Comparison of ENCODE assay signal across 12 mouse cellular contexts in genomic region chr5:137609292-137609691, GRCm38 (mm10). TPM values are rescaled to one million over a fixed set of nuclear protein-coding genes. Genes with fewer than 3 reads are reported as not detected.
DNase-seq lines count a peak whose midpoint lies in the region; ATAC-seq and TF ChIP-seq lines count a peak whose summit lies in the region.
"Had no signal": no experiment of that assay in that cellular context is flagged by ENCODE, and none has a peak within 500 bp of the region (broad histone marks: within the 10 kb centered on the region; RNA-seq: fewer than 3 reads in every experiment).

No protein-coding gene starts in this region.

- peaks cover 52% of the 10 kb centered on the region for H3K4me1 ChIP-seq in intestine, embryonic 14.5 days (replicated peaks; ENCODE audit: control insufficient read depth, insufficient read depth, low read length)
- peaks cover 10% of the 10 kb centered on the region; the same call in 1 of the 2 replicates for H3K4me1 ChIP-seq in intestine, postnatal 0 days (replicated peaks; ENCODE audit: control insufficient read depth, insufficient read depth, low read length)
- peaks cover 26% of the 10 kb centered on the region for H3K4me1 ChIP-seq in testis, adult 2 months (ENCODE audit: control insufficient read depth, insufficient read depth, low read length)
- peaks cover 43% of the 10 kb centered on the region for H3K4me1 ChIP-seq in intestine, embryonic 16.5 days (ENCODE audit: control insufficient read depth, insufficient read depth, low read length)
- H3K4me1 ChIP-seq in stomach, embryonic 16.5 days (ENCODE audit: control insufficient read depth, insufficient read depth, low read length): peaks cover 50% of the 10 kb centered on the region

- H3K9ac ChIP-seq in intestine, embryonic 14.5 days (ENCODE audit: low read length): no peak overlapping the region
- H3K9ac ChIP-seq in intestine, postnatal 0 days (ENCODE audit: low read depth, low read length): no peak overlapping the region
- H3K9ac ChIP-seq in intestine, embryonic 16.5 days (ENCODE audit: low read depth, low read length): 0 out of 2 replicates have a peak overlapping the region, but pooled peaks have one; percentile 39
- H3K9ac ChIP-seq in stomach, embryonic 16.5 days (ENCODE audit: low read length): no peak overlapping the region
- H3K9ac ChIP-seq: forebrain, postnatal 0 days; hindbrain, embryonic 14.5 days had no signal

- H3K27me3 ChIP-seq in intestine, embryonic 14.5 days (replicated peaks; ENCODE audit: control insufficient read depth, insufficient read depth, low read length): no peaks in the 10 kb centered on the region
- no peaks in the 10 kb centered on the region for H3K27me3 ChIP-seq in intestine, postnatal 0 days (replicated peaks; ENCODE audit: control insufficient read depth, insufficient read depth, low read length)
- H3K27me3 ChIP-seq in testis, adult 2 months (ENCODE audit: control insufficient read depth, insufficient read depth, low read length): no peaks in the 10 kb centered on the region
- no peaks in the 10 kb centered on the region for H3K27me3 ChIP-seq in intestine, embryonic 16.5 days (replicated peaks; ENCODE audit: control insufficient read depth, insufficient read depth, low read length)
- H3K27me3 ChIP-seq in stomach, embryonic 16.5 days (ENCODE audit: control insufficient read depth, insufficient read depth, low read length): no peaks in the 10 kb centered on the region

- DNase-seq in intestine, embryonic 14.5 days (ENCODE audit: low spot score): no peak
- DNase-seq in testis, postnatal 10 days (ENCODE audit: low spot score): no peak
- no peak for DNase-seq in right cerebral cortex, postnatal 14 days
- DNase-seq in spleen, postnatal 4 days (ENCODE audit: low spot score in 2 of 2): no peak
- DNase-seq: cerebellum, adult 2 months; forebrain, postnatal 0 days had no signal

- no peak overlapping the region for H3K4me3 ChIP-seq in intestine, embryonic 14.5 days (ENCODE audit: low read depth, low read length)
- H3K4me3 ChIP-seq in intestine, postnatal 0 days (ENCODE audit: low read depth, low read length): no peak overlapping the region
- peak overlapping the region; percentile 30 for H3K4me3 ChIP-seq in testis, adult 2 months (ENCODE audit: control insufficient read depth, low read depth, low read length)
- H3K4me3 ChIP-seq in intestine, embryonic 16.5 days (ENCODE audit: low read length): no peak overlapping the region
- H3K4me3 ChIP-seq in stomach, embryonic 16.5 days (replicated peaks; ENCODE audit: low read length): no peak overlapping the region

- peak overlapping the region; percentile 56; the same call in 1 of the 2 replicates for H3K4me2 ChIP-seq in intestine, embryonic 14.5 days (ENCODE audit: low read length)
- H3K4me2 ChIP-seq in intestine, postnatal 0 days (replicated peaks; ENCODE audit: low read depth): no peak overlapping the region
- no peak overlapping the region for H3K4me2 ChIP-seq in intestine, embryonic 16.5 days (ENCODE audit: low read depth, low read length)
- H3K4me2 ChIP-seq in stomach, embryonic 16.5 days (ENCODE audit: low read depth, low read length): peak overlapping the region; percentile 54; the same call in 1 of the 2 replicates
- H3K4me2 ChIP-seq: midbrain, embryonic 11.5 days had no signal

- no peak for TF ChIP-seq POLR2A in testis, adult 2 months (IDR thresholded peaks at IDR 0.05; ENCODE audit: control insufficient read depth, low read depth, low read length)

- no peak for ATAC-seq in intestine, embryonic 14.5 days (replicated peaks; ENCODE audit: low FRiP score, low TSS enrichment, low read depth)
- ATAC-seq in intestine, postnatal 0 days: no peak
- no peak for ATAC-seq in intestine, embryonic 16.5 days
- no peak for ATAC-seq in stomach, embryonic 16.5 days (ENCODE audit: insufficient read depth, low FRiP score)
- ATAC-seq: forebrain, postnatal 0 days had no signal

- H3K27ac ChIP-seq in intestine, embryonic 14.5 days (ENCODE audit: low read depth): no peak overlapping the region
- no peak overlapping the region for H3K27ac ChIP-seq in intestine, postnatal 0 days (ENCODE audit: low read depth, low read length)
- no peak overlapping the region for H3K27ac ChIP-seq in testis, adult 2 months (ENCODE audit: control insufficient read depth, insufficient read depth, low read depth, low read length)
- no peak overlapping the region for H3K27ac ChIP-seq in intestine, embryonic 16.5 days (ENCODE audit: low read length)
- H3K27ac ChIP-seq in stomach, embryonic 16.5 days (ENCODE audit: low read length): no peak overlapping the region; the same call in 1 of the 2 replicates
- H3K27ac ChIP-seq: hindbrain, embryonic 14.5 days had no signal

- H3K36me3 ChIP-seq in intestine, embryonic 14.5 days (ENCODE audit: control insufficient read depth, insufficient read depth, low read length): peaks cover 17% of the 10 kb centered on the region
- peaks cover 22% of the 10 kb centered on the region for H3K36me3 ChIP-seq in intestine, postnatal 0 days (ENCODE audit: control insufficient read depth, insufficient read depth)
- H3K36me3 ChIP-seq in testis, adult 2 months (ENCODE audit: control insufficient read depth, insufficient read depth, low read length): no peaks in the 10 kb centered on the region
- no peaks in the 10 kb centered on the region for H3K36me3 ChIP-seq in intestine, embryonic 16.5 days (ENCODE audit: control insufficient read depth, insufficient read depth, low read length)
- no peaks in the 10 kb centered on the region for H3K36me3 ChIP-seq in stomach, embryonic 16.5 days (ENCODE audit: control insufficient read depth, insufficient read depth, low read length)

- H3K9me3 ChIP-seq in intestine, embryonic 14.5 days (ENCODE audit: control insufficient read depth, low read length): no peaks in the 10 kb centered on the region
- no peaks in the 10 kb centered on the region for H3K9me3 ChIP-seq in intestine, postnatal 0 days (ENCODE audit: control insufficient read depth)
- H3K9me3 ChIP-seq in intestine, embryonic 16.5 days (ENCODE audit: control insufficient read depth, low read length): no peaks in the 10 kb centered on the region
- no peaks in the 10 kb centered on the region for H3K9me3 ChIP-seq in stomach, embryonic 16.5 days (replicated peaks; ENCODE audit: control insufficient read depth, low read length)

- 61% methylated on average over 3 of the region's 3 CpGs for WGBS in intestine, embryonic 14.5 days
- 60% methylated on average over 3 of the region's 3 CpGs for WGBS in intestine, postnatal 0 days
- 63% methylated on average over 3 of the region's 3 CpGs for WGBS in intestine, embryonic 16.5 days
- 65% methylated on average over 3 of the region's 3 CpGs for WGBS in stomach, embryonic 16.5 days

- TF ChIP-seq CTCF in intestine, postnatal 0 days (IDR thresholded peaks at IDR 0.05; ENCODE audit: low read depth): no peak
- TF ChIP-seq CTCF in testis, adult 2 months (IDR thresholded peaks at IDR 0.05; ENCODE audit: control insufficient read depth, insufficient read depth, insufficient replicate concordance, low read depth, low read length): no peak

RNA-seq across cellular contexts. Expression of gene Pcolce, which starts 4.3 kb away (rescaled TPM):
- 112 and 126 TPM in 2 replicates for polyA plus RNA-seq in intestine, embryonic 14.5 days (2014; fragmentation: Nextera tagmentation; extraction: Ambion mirVana)
- polyA plus RNA-seq in intestine, postnatal 0 days (2015; fragmentation: Nextera tagmentation; extraction: Ambion mirVana): 44.2 and 44.6 TPM in 2 replicates
- polyA plus RNA-seq in testis, adult 2 months (2012; rRNA removed): 98.5 and 102 TPM in 2 replicates
- polyA plus RNA-seq in intestine, embryonic 16.5 days (2015; fragmentation: Nextera tagmentation; extraction: Ambion mirVana): 115 and 127 TPM in 2 replicates
- polyA plus RNA-seq in stomach, embryonic 16.5 days (2015; fragmentation: Nextera tagmentation; extraction: Ambion mirVana): 150 and 153 TPM in 2 replicates

RNA-seq across cellular contexts. Expression of gene Mospd3, which starts 8.4 kb away (rescaled TPM):
- 29.0 and 29.4 TPM in 2 replicates for polyA plus RNA-seq in intestine, embryonic 14.5 days (2014; fragmentation: Nextera tagmentation; extraction: Ambion mirVana)
- 35.3 and 38.0 TPM in 2 replicates for polyA plus RNA-seq in intestine, postnatal 0 days (2015; fragmentation: Nextera tagmentation; extraction: Ambion mirVana)
- polyA plus RNA-seq in testis, adult 2 months (2012; rRNA removed): 43.0 and 45.2 TPM in 2 replicates
- 25.2 and 28.1 TPM in 2 replicates for polyA plus RNA-seq in intestine, embryonic 16.5 days (2015; fragmentation: Nextera tagmentation; extraction: Ambion mirVana)
- 23.8 and 24.3 TPM in 2 replicates for polyA plus RNA-seq in stomach, embryonic 16.5 days (2015; fragmentation: Nextera tagmentation; extraction: Ambion mirVana)

RNA-seq across cellular contexts. Expression of gene Fbxo24, which starts 19.5 kb away (rescaled TPM):
- 0.11 and 0.28 TPM in 2 replicates for polyA plus RNA-seq in intestine, embryonic 14.5 days (2014; fragmentation: Nextera tagmentation; extraction: Ambion mirVana)
- polyA plus RNA-seq in intestine, postnatal 0 days (2015; fragmentation: Nextera tagmentation; extraction: Ambion mirVana): 0.16 and 0.25 TPM in 2 replicates
- polyA plus RNA-seq in testis, adult 2 months (2012; rRNA removed): 175 and 181 TPM in 2 replicates
- 0.26 and 0.37 TPM in 2 replicates for polyA plus RNA-seq in intestine, embryonic 16.5 days (2015; fragmentation: Nextera tagmentation; extraction: Ambion mirVana)
- polyA plus RNA-seq in stomach, embryonic 16.5 days (2015; fragmentation: Nextera tagmentation; extraction: Ambion mirVana): 0.09 and 0.27 TPM in 2 replicates

RNA-seq across cellular contexts. Expression of gene Lrch4, which starts 19.6 kb away (rescaled TPM):
- polyA plus RNA-seq in intestine, embryonic 14.5 days (2014; fragmentation: Nextera tagmentation; extraction: Ambion mirVana): 31.2 and 35.3 TPM in 2 replicates
- 31.5 and 31.6 TPM in 2 replicates for polyA plus RNA-seq in intestine, postnatal 0 days (2015; fragmentation: Nextera tagmentation; extraction: Ambion mirVana)
- polyA plus RNA-seq in testis, adult 2 months (2012; rRNA removed): 131 and 139 TPM in 2 replicates
- 34.5 and 37.8 TPM in 2 replicates for polyA plus RNA-seq in intestine, embryonic 16.5 days (2015; fragmentation: Nextera tagmentation; extraction: Ambion mirVana)
- polyA plus RNA-seq in stomach, embryonic 16.5 days (2015; fragmentation: Nextera tagmentation; extraction: Ambion mirVana): 36.4 and 39.4 TPM in 2 replicates

RNA-seq across cellular contexts. Expression of gene Gm20605, which starts 19.7 kb away (rescaled TPM):
- 9.2 and 10.1 TPM in 2 replicates for polyA plus RNA-seq in intestine, embryonic 14.5 days (2014; fragmentation: Nextera tagmentation; extraction: Ambion mirVana)
- polyA plus RNA-seq in intestine, postnatal 0 days (2015; fragmentation: Nextera tagmentation; extraction: Ambion mirVana): 1.3 and 1.8 TPM in 2 replicates
- 15.0 and 15.6 TPM in 2 replicates for polyA plus RNA-seq in testis, adult 2 months (2012; rRNA removed)
- 10.8 and 12.2 TPM in 2 replicates for polyA plus RNA-seq in intestine, embryonic 16.5 days (2015; fragmentation: Nextera tagmentation; extraction: Ambion mirVana)
- 9.4 and 12.2 TPM in 2 replicates for polyA plus RNA-seq in stomach, embryonic 16.5 days (2015; fragmentation: Nextera tagmentation; extraction: Ambion mirVana)

Comparison
In these comparisons a context has a peak if more than half of its experiments do, and no peak if none do; other contexts are left out.
1. H3K4me2 ChIP-seq: peak in intestine, embryonic 14.5 days (single experiment) and stomach, embryonic 16.5 days (single experiment); none in intestine, postnatal 0 days (single experiment) and intestine, embryonic 16.5 days (single experiment).
2. RNA of gene Fbxo24, which starts 19.5 kb away (polyA plus RNA-seq): 175 to 181 TPM in testis, adult 2 months; 0.26 to 0.37 TPM in intestine, embryonic 16.5 days, 0.16 to 0.25 TPM in intestine, postnatal 0 days, 0.11 to 0.28 TPM in intestine, embryonic 14.5 days and 0.09 to 0.27 TPM in stomach, embryonic 16.5 days; every median in the first group is over 100 times any median in the second.